In the genomic region with DNA sequence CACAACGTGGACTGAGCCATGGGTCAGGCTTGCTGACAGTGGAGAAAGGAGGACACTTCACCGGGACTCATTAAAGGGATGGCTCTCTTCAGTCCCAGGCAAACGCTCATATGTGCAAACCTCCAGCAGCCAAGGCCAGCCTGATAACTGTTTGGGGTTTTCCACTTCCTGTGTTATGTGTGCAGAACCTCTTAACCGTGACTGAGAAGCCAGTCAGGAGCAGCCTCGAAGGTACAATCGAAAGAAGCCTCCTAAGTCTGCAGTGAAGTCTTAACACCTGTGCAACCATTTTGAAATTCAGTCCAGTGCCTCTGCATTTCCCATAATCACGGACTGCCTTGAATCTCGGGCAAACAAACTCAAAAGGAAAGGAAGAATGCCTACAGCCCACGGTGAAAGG, we compare ENCODE assay signal across 8 mouse cellular contexts. TPM values are rescaled to one million over a fixed set of nuclear protein-coding genes. Genes with fewer than 3 reads are reported as not detected.
DNase-seq lines count a peak whose midpoint lies in the region; ATAC-seq and TF ChIP-seq lines count a peak whose summit lies in the region.

No protein-coding gene starts in this region.

- no peaks in the 10 kb centered on the region for H3K36me3 ChIP-seq in limb, embryonic 15.5 days

- peak overlapping the region; percentile 95 for H3K27ac ChIP-seq in gastrocnemius, adult 2 months
- no peak overlapping the region for H3K27ac ChIP-seq in limb, embryonic 15.5 days

- H3K9ac ChIP-seq in limb, embryonic 15.5 days: no peak overlapping the region

- WGBS in limb, embryonic 15.5 days: 36% methylated on average over 9 of the region's 9 CpGs

- TF ChIP-seq CTCF in gastrocnemius, adult 2 months (IDR thresholded peaks at IDR 0.05): no peak

- no peaks in the 10 kb centered on the region for H3K9me3 ChIP-seq in limb, embryonic 15.5 days

- H3K4me1 ChIP-seq in limb, embryonic 15.5 days: peaks cover 49% of the 10 kb centered on the region

- H3K4me3 ChIP-seq in gastrocnemius, adult 2 months: peak overlapping the region; percentile 78
- H3K4me3 ChIP-seq in limb, embryonic 15.5 days: 0 out of 2 replicates have a peak overlapping the region, but pooled peaks have one; percentile 75

- DNase-seq in gastrocnemius, adult 2 months: no peak
- no peak for DNase-seq in gastrocnemius, postnatal 25 days
- peak; percentile 11 to 25 for DNase-seq in spleen, adult 18-20 months
- no peak for DNase-seq in spleen, postnatal 4 days (ENCODE audit: low spot score in 2 of 2)
- peak; percentile 49 for DNase-seq in thymus, postnatal 25 days
- DNase-seq in left cerebral cortex, adult 9 months (ENCODE audit: low spot score in 2 of 2): no peak

- no peak for ATAC-seq in limb, embryonic 15.5 days (ENCODE audit: insufficient number of reproducible peaks, low FRiP score, low TSS enrichment, low read depth)
- no peak for ATAC-seq in megakaryocyte progenitor cell, adult 5-6 weeks (replicated peaks; ENCODE audit: poor library complexity)

- peaks cover 26% of the 10 kb centered on the region for H3K27me3 ChIP-seq in limb, embryonic 15.5 days

- H3K4me2 ChIP-seq in limb, embryonic 15.5 days: peak overlapping the region; percentile 12; the same call in 1 of the 2 replicates

- intact Hi-C loops in gastrocnemius, adult 2 months (cut with DNase I): no loop called here

RNA-seq across cellular contexts. Expression of a gene that starts 3.1 kb away (rescaled TPM):
- 1 to 10 TPM; 4.3 to 8.2 TPM for total RNA-seq in gastrocnemius, adult 2 months (2021)
- 1 to 10 TPM; 5.6 to 6.5 TPM for total RNA-seq in gastrocnemius, postnatal 25 days (2021)
- polyA plus RNA-seq in limb, embryonic 15.5 days (2015; fragmentation: Nextera tagmentation; extraction: Ambion mirVana): 0.89 and 1.2 TPM in 2 replicates
- total RNA-seq in megakaryocyte progenitor cell, adult 5-6 weeks (2015): 10.9 and 16.6 TPM in 2 replicates
- 6.1 and 10.3 TPM in 2 replicates for total RNA-seq in megakaryocyte progenitor cell, adult 5-6 weeks (2017)

Comparison
In these comparisons a context has a peak if more than half of its experiments do, and no peak if none do; other contexts are left out.
1. DNase-seq: peak in spleen, adult 18-20 months (2 of 2) and thymus, postnatal 25 days (single experiment); none in gastrocnemius, adult 2 months (single experiment), gastrocnemius, postnatal 25 days (single experiment), spleen, postnatal 4 days (0 of 2) and left cerebral cortex, adult 9 months (0 of 2).